Mouse (Mus musculus) E14TG2a.4 (cell line): ENCODE data around the gene Mdm2.
A peak's percentile ranks its signal among the peaks of the same experiment; 100 is the strongest.

ENCODE experiments used
- CTCF ChIP-seq: conservative IDR thresholded peaks from 2 replicates; pipeline ENCODE4 v1.5.1; 2014; ENCODE audit warnings: low read length
- NANOG ChIP-seq: IDR thresholded peaks from 2 replicates; pipeline ENCODE4 v1.6.1; 2014; ENCODE audit warnings: borderline replicate concordance, low read length, mixed read lengths
- POU5F1 ChIP-seq: IDR thresholded peaks from 2 replicates; pipeline ENCODE4 v1.6.1; 2014; ENCODE audit warnings: low read length, borderline replicate concordance

GRCm38 (mm10) chr10:117738140-117738921 lies 27.8 kb upstream of the Mdm2 start:
- no peak for TF ChIP-seq CTCF
- TF ChIP-seq NANOG = no peak
- TF ChIP-seq POU5F1 = peak; percentile 61; the same call in 1 of the 2 replicates
